Mouse (Mus musculus): ENCODE measurements around the gene Rev3l. TPM values are rescaled to one million over a fixed set of nuclear protein-coding genes. Genes with fewer than 3 reads are reported as not detected.

Gene Rev3l
- polyA plus RNA-seq, 1 experiment from 2014 or later: 13.8 TPM

DNA sequence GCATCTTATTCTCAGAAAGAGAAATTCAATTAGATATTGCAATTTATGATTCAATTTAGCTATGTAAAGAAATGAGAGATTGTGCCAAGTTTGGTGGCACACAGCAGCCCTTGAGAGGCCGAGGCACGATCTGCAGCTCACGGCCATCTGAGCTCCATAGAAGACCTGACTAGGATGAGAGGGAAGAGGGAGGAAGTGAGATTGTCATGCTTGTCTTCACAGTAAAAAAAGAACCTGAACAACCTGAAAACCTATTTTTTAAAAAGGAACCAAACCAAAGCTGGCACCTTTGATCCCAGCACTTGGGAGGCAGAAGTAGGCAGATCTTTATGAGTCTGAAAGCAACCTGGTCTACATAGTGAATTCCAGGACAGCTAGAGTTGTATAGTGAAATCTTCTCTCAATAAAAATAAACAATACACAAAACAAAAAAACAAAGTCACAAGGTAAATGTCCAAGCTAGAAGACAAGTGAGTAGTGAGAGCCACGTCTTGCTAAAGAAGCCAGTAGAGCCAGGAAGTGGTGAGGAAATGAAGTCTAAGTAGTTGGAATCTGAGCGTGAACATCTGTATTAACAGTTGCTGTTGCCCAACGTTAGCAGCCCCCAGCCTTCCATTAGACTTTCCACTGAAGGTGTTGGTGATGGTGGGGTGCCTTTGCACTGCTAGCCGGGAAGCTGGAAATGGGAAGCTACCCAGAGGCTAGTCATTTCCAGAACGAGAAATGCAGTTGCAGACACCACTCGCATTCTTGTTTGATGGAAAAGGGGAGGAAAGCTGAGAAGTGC, 42.2 kb downstream of the Rev3l start:
- no peak for ATAC-seq (ENCODE audit: low FRiP score, low TSS enrichment)
- no peak overlapping the region for H3K9ac ChIP-seq (replicated peaks; ENCODE audit: low read length)
- WGBS: 61% methylated on average over 9 of the region's 9 CpGs
- no peaks in the 10 kb centered on the region for H3K36me3 ChIP-seq (ENCODE audit: insufficient read depth, low read length)
- no peaks in the 10 kb centered on the region for H3K27me3 ChIP-seq (ENCODE audit: insufficient read depth, low read length)
- no peak overlapping the region for H3K27ac ChIP-seq (ENCODE audit: low read length)
- no peak overlapping the region for H3K4me2 ChIP-seq (replicated peaks; ENCODE audit: low read depth, low read length)
- H3K4me3 ChIP-seq (ENCODE audit: low read length): no peak overlapping the region
- no peaks in the 10 kb centered on the region for H3K9me3 ChIP-seq (ENCODE audit: low read length)
- H3K4me1 ChIP-seq (ENCODE audit: insufficient read depth, low read length): 0 out of 2 replicates have a peak, but pooled peaks cover 4% of the 10 kb centered on the region

DNA sequence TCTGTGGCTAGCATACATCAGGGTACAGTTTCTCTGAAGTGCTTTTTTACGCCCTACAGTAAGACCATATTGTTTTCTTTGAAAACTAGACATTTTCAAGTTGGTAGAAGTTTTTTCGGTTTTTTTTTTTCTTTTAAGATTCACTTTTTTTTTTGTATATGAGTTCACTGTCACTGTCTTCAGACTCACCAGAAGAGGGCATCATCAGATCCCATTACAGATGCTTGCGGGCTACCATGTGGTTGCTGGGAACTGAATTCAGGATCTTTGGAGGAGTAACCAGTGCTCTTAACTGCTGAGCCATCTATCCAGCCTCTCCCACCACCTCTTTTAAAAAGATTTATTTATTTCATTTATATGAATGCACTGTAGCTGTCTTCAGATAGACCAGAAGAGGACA, 45.0 kb downstream of the Rev3l start:
- Histone ChIP-seq H3K9me3 (ENCODE audit: low read length) (no peaks in the 10 kb centered on the region), H3K4me3 (ENCODE audit: low read length) (no peak overlapping the region), H3K36me3 (ENCODE audit: insufficient read depth, low read length) (no peaks in the 10 kb centered on the region), H3K9ac (replicated peaks; ENCODE audit: low read length) (no peak overlapping the region), H3K27me3 (ENCODE audit: insufficient read depth, low read length) (no peaks in the 10 kb centered on the region), H3K4me2 (replicated peaks; ENCODE audit: low read depth, low read length) (no peak overlapping the region), H3K4me1 (ENCODE audit: insufficient read depth, low read length) (0 out of 2 replicates have a peak, but pooled peaks cover 4% of the 10 kb centered on the region), H3K27ac (ENCODE audit: low read length) (no peak overlapping the region)
- WGBS: 84% methylated on average over 3 of the region's 3 CpGs
- ATAC-seq (ENCODE audit: low FRiP score, low TSS enrichment): no peak

DNA sequence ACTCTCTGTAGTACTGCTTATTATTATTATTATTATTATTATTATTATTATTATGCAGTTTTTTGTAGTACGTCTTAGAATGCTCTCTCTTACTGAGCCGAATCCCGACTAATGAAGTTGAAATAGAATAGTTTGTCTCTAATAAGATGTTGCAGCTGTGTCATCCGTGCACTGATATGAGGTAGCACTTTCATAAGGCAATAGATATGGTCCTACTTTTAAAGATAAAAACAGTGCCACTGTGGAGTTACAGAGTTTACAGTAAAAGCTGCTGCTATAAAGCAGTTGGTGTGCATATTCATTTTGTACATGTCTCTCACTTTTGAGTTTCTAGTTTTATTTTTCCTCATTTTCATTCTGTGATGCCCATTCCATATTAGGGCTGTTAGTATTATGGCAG, 46.4 kb downstream of the Rev3l start:
- no peaks in the 10 kb centered on the region for H3K9me3 ChIP-seq (ENCODE audit: low read length)
- no peak overlapping the region for H3K27ac ChIP-seq (ENCODE audit: low read length)
- H3K4me2 ChIP-seq (replicated peaks; ENCODE audit: low read depth, low read length): no peak overlapping the region
- H3K36me3 ChIP-seq (ENCODE audit: insufficient read depth, low read length): no peaks in the 10 kb centered on the region
- no peaks in the 10 kb centered on the region for H3K27me3 ChIP-seq (ENCODE audit: insufficient read depth, low read length)
- H3K9ac ChIP-seq (replicated peaks; ENCODE audit: low read length): no peak overlapping the region
- ATAC-seq (ENCODE audit: low FRiP score, low TSS enrichment): no peak
- 82% methylated on average over 4 of the region's 4 CpGs for WGBS
- H3K4me3 ChIP-seq (ENCODE audit: low read length): no peak overlapping the region
- 0 out of 2 replicates have a peak, but pooled peaks cover 4% of the 10 kb centered on the region for H3K4me1 ChIP-seq (ENCODE audit: insufficient read depth, low read length)

DNA sequence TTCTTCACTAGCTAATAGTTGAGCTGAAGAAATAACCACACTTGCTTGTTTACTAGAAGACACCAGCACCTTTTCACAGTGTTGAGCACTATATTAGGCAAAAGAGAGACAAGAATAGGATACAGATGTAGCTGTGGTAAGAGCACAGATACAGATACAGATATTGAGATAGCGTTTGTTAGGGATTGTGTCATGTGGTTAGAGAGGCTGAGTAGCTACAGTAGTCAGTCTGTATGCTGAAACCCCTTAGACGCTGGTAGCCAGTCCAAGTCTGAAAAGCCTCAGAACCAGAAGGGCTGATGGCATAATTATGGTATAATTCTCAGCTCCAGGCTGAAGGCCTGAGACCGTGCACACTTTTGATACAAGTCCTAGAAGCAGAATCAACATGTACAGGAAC, 53.3 kb downstream of the Rev3l start:
- Histone ChIP-seq H3K4me2 (replicated peaks; ENCODE audit: low read depth, low read length) (no peak overlapping the region), H3K36me3 (ENCODE audit: insufficient read depth, low read length) (peaks cover 3% of the 10 kb centered on the region; the same call in 1 of the 2 replicates), H3K9ac (replicated peaks; ENCODE audit: low read length) (no peak overlapping the region), H3K9me3 (ENCODE audit: low read length) (no peaks in the 10 kb centered on the region), H3K27ac (ENCODE audit: low read length) (no peak overlapping the region), H3K4me3 (ENCODE audit: low read length) (no peak overlapping the region), H3K27me3 (ENCODE audit: insufficient read depth, low read length) (no peaks in the 10 kb centered on the region), H3K4me1 (ENCODE audit: insufficient read depth, low read length) (no peaks in the 10 kb centered on the region)
- ATAC-seq (ENCODE audit: low FRiP score, low TSS enrichment): no peak
- WGBS: 90% methylated on average over 3 of the region's 3 CpGs

DNA sequence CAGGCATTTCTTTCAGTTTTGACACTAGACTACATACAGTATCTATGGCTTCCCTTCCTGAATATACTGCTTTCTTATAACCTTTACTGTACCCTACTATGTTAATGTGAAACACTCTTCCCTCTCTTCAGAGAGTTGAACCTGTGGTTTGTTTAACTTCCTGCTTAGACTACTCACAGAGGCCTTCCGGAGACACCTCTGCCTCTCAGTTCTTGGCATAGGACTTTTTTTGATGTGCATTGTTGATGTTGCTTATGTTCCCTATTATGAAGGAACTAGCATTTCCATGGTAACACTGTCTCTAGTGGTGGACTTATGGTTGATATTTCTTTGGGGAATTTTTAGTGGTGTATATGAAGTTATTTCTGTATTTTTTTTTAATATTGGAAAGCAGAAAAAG, 61.4 kb downstream of the Rev3l start:
- ATAC-seq (ENCODE audit: low FRiP score, low TSS enrichment): no peak
- Histone ChIP-seq H3K4me1 (ENCODE audit: insufficient read depth, low read length) (no peaks in the 10 kb centered on the region), H3K27ac (ENCODE audit: low read length) (no peak overlapping the region), H3K4me2 (replicated peaks; ENCODE audit: low read depth, low read length) (no peak overlapping the region), H3K4me3 (ENCODE audit: low read length) (no peak overlapping the region), H3K27me3 (ENCODE audit: insufficient read depth, low read length) (no peaks in the 10 kb centered on the region), H3K36me3 (ENCODE audit: insufficient read depth, low read length) (peaks cover 21% of the 10 kb centered on the region), H3K9ac (replicated peaks; ENCODE audit: low read length) (no peak overlapping the region), H3K9me3 (ENCODE audit: low read length) (no peaks in the 10 kb centered on the region)
- 79% methylated on average over 1 of the region's 1 CpGs for WGBS

DNA sequence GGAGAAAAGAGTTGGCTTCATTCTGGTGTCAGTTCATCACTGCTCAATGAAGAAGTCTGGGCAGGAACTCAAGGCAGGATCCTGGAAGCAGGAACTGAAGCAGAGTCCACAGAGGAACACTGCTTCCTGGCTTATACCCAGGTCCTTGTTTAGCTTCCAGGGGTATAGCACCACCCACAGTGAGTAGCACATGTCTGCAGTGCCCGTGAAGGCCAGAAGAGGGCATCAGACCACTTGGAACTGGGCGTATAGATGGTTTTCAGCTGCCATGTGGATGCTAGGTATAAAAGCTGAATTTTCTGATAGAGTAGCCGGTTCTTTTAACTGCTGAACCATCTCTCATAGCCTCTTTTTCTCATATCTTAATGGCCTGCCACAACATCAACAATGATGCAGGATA, 79.6 kb downstream of the Rev3l start:
- WGBS: 72% methylated on average over 3 of the region's 3 CpGs
- Histone ChIP-seq H3K9me3 (ENCODE audit: low read length) (no peaks in the 10 kb centered on the region), H3K36me3 (ENCODE audit: insufficient read depth, low read length) (peaks cover 38% of the 10 kb centered on the region), H3K4me1 (ENCODE audit: insufficient read depth, low read length) (no peaks in the 10 kb centered on the region), H3K27ac (ENCODE audit: low read length) (no peak overlapping the region), H3K9ac (replicated peaks; ENCODE audit: low read length) (no peak overlapping the region), H3K4me3 (ENCODE audit: low read length) (no peak overlapping the region), H3K4me2 (replicated peaks; ENCODE audit: low read depth, low read length) (no peak overlapping the region), H3K27me3 (ENCODE audit: insufficient read depth, low read length) (no peaks in the 10 kb centered on the region)
- ATAC-seq (ENCODE audit: low FRiP score, low TSS enrichment): no peak

DNA sequence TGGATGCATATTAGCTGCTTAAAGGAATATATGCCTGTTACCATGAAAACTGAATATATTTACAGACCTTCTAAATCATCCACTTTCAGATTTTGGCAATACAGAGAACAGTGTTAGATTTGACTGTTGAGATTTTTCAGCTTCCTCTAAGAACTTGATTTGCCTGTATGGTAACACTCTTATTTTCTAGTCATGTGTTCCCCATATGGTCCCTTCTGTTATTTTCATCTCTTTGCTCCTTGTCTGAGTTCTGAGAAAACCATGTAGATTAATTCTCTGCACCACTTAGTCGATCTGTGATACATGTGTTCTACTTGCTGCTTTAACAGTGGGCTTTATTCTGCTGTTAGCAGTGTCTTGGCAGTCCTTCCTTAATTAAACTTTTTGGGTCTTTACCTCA, 110.7 kb downstream of the Rev3l start:
- H3K4me3 ChIP-seq (ENCODE audit: low read length): no peak overlapping the region
- H3K4me2 ChIP-seq (replicated peaks; ENCODE audit: low read depth, low read length): no peak overlapping the region
- 95% methylated on average over 1 of the region's 1 CpGs for WGBS
- no peaks in the 10 kb centered on the region for H3K27me3 ChIP-seq (ENCODE audit: insufficient read depth, low read length)
- H3K27ac ChIP-seq (ENCODE audit: low read length): no peak overlapping the region
- no peaks in the 10 kb centered on the region for H3K4me1 ChIP-seq (ENCODE audit: insufficient read depth, low read length)
- H3K36me3 ChIP-seq (ENCODE audit: insufficient read depth, low read length): peaks cover 29% of the 10 kb centered on the region
- no peak overlapping the region for H3K9ac ChIP-seq (replicated peaks; ENCODE audit: low read length)
- no peak for ATAC-seq (ENCODE audit: low FRiP score, low TSS enrichment)
- H3K9me3 ChIP-seq (ENCODE audit: low read length): no peaks in the 10 kb centered on the region

DNA sequence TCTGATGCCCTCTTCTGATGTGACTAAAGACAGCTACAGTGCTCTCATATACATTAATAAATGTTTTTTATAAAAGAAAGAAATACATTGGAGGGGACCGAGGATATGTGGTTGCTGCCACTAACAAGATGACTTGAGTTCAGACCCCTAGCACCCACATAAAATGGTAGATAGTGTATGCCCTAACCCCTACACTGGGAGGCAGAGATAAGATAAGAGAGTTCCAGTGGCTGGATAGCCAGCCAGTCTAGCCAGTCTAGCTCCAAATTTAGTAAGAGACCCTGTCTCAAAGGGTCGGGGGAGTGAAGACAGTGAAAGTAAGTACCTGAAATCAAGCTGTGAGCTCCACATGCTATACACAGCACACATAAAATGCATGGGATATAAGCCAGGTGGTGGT, 133.6 kb downstream of the Rev3l start:
- Histone ChIP-seq H3K9ac (replicated peaks; ENCODE audit: low read length) (no peak overlapping the region), H3K27me3 (ENCODE audit: insufficient read depth, low read length) (no peaks in the 10 kb centered on the region), H3K4me1 (ENCODE audit: insufficient read depth, low read length) (no peaks in the 10 kb centered on the region), H3K4me2 (replicated peaks; ENCODE audit: low read depth, low read length) (no peak overlapping the region), H3K27ac (ENCODE audit: low read length) (no peak overlapping the region), H3K9me3 (ENCODE audit: low read length) (no peaks in the 10 kb centered on the region), H3K36me3 (ENCODE audit: insufficient read depth, low read length) (peaks cover 41% of the 10 kb centered on the region), H3K4me3 (ENCODE audit: low read length) (no peak overlapping the region)
- ATAC-seq (ENCODE audit: low FRiP score, low TSS enrichment): no peak
- 82% methylated on average over 2 of the region's 2 CpGs for WGBS

DNA sequence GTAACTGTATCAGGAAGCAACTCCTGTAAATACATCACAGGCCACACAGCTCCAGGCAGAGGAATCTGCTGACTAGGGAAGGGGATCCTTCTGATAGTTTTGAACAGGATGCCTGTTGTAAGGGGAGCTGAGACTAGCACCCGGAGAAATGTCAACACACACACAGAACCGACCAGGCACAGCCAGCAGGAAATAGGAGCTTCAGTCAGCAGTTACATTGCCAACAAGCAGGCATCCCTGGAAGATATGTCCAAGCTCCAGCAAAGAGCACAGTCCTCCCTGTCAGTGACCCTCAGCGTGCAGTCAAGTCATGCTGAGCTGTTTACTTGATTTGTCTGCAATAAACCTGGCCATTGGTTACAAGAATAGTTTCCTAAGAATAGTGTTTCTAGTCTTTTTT, 156.7 kb downstream of the Rev3l start:
- Histone ChIP-seq H3K9me3 (ENCODE audit: low read length) (no peaks in the 10 kb centered on the region), H3K4me3 (ENCODE audit: low read length) (no peak overlapping the region), H3K27ac (ENCODE audit: low read length) (no peak overlapping the region), H3K27me3 (ENCODE audit: insufficient read depth, low read length) (no peaks in the 10 kb centered on the region), H3K36me3 (ENCODE audit: insufficient read depth, low read length) (0 out of 2 replicates have a peak, but pooled peaks cover 1% of the 10 kb centered on the region), H3K4me2 (replicated peaks; ENCODE audit: low read depth, low read length) (no peak overlapping the region), H3K9ac (replicated peaks; ENCODE audit: low read length) (no peak overlapping the region), H3K4me1 (ENCODE audit: insufficient read depth, low read length) (no peaks in the 10 kb centered on the region)
- WGBS: 49% methylated on average over 3 of the region's 3 CpGs
- ATAC-seq (ENCODE audit: low FRiP score, low TSS enrichment): no peak
